Mouse (Mus musculus) intestine, embryonic 16.5 days (tissue): ENCODE data around the gene Timm8a2. TPM values are rescaled to one million over a fixed set of nuclear protein-coding genes. Genes with fewer than 3 reads are reported as not detected.

ENCODE experiments used
- ATAC-seq: fragments of 200-750 bp; cut with Nextera tagmentation; 2 replicates; pipeline ENCODE4 v1.8.0; 2017; ENCODE audit warnings: moderate TSS enrichment, moderate library complexity
- H3K27ac ChIP-seq: fragments of 300-500 bp; sonication (generic); 2 replicates; pipeline ENCODE4 v1.5.1; 2014; ENCODE audit warnings: mild to moderate bottlenecking, low read length
- H3K27me3 ChIP-seq: fragments of 300-500 bp; sonication (generic); replicated peaks from 2 replicates; pipeline ENCODE4 v1.6.1; 2014; ENCODE audit warnings: low read length, control low read depth, mixed read lengths; ENCODE audit not compliant: control insufficient read depth, insufficient read depth
- H3K36me3 ChIP-seq: fragments of 300-500 bp; sonication (generic); 2 replicates; pipeline ENCODE4 v1.6.1; 2014; ENCODE audit warnings: low read length, control low read depth; ENCODE audit not compliant: control insufficient read depth, insufficient read depth
- H3K4me1 ChIP-seq: fragments of 300-500 bp; sonication (generic); 2 replicates; pipeline ENCODE4 v1.6.1; 2014; ENCODE audit warnings: low read length, control low read depth, mixed read lengths; ENCODE audit not compliant: control insufficient read depth, insufficient read depth
- H3K4me2 ChIP-seq: fragments of 300-500 bp; sonication (generic); 2 replicates; pipeline ENCODE4 v1.6.1; 2014; ENCODE audit warnings: low read depth, low read length, control low read depth
- H3K4me3 ChIP-seq: fragments of 300-500 bp; sonication (generic); 2 replicates; pipeline ENCODE4 v1.5.1; 2014; ENCODE audit warnings: mild to moderate bottlenecking, low read length
- H3K9ac ChIP-seq: fragments of 300-500 bp; sonication (generic); 2 replicates; pipeline ENCODE4 v1.6.1; 2014; ENCODE audit warnings: low read depth, low read length
- H3K9me3 ChIP-seq: fragments of 300-500 bp; sonication (generic); 2 replicates; pipeline ENCODE4 v1.6.1; 2016; ENCODE audit warnings: low read length, control low read depth; ENCODE audit not compliant: control insufficient read depth
- WGBS: fragments of 180-500 bp; shearing (Covaris S2); extraction: QIAGEN DNeasy Blood & Tissue Kit; methylation state at CpG from one replicate; pipeline ENCODE4 v1.1.7; 2014; 5-methylcytosine and 5-hydroxymethylcytosine counted together
- polyA plus RNA-seq: library from polyadenylated mRNA; unstranded; fragments of >200 nt; fragmentation: Nextera tagmentation; extraction: Ambion mirVana; gene quantifications from 2 replicates; pipeline ENCODE4 v1.2.1, GENCODE M21; 2015

The Timm8a2 gene
- polyA plus RNA-seq, 1 experiment from 2014 or later, result not detected

DNA sequence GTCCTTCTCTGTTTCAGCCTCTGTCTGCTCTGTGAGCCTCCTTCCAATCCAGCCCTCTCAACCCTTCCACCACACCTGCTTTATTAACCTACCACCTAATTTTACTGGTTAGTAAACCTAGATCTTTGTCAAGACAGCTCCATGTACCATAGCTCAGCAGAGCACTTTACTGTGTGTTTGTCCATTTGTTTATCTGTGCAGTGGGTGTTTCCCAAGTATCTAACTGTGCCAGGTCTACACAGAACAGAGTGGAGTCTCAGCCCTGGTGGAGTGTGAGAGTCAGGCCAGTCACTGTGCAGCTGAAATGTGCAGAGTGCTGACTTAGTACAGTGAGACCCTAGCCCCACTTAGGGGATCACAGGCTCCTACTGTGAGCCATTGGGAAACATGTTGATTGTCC, 30.7 kb upstream of the Timm8a2 start:
- H3K4me3 ChIP-seq, result no peak overlapping the region
- no peaks in the 10 kb centered on the region for H3K36me3 ChIP-seq
- no peaks in the 10 kb centered on the region for H3K4me1 ChIP-seq
- H3K4me2 ChIP-seq, result no peak overlapping the region
- no peak for ATAC-seq
- H3K27ac ChIP-seq, result no peak overlapping the region
- H3K27me3 ChIP-seq, result no peaks in the 10 kb centered on the region
- no peaks in the 10 kb centered on the region for H3K9me3 ChIP-seq
- H3K9ac ChIP-seq, result no peak overlapping the region

DNA sequence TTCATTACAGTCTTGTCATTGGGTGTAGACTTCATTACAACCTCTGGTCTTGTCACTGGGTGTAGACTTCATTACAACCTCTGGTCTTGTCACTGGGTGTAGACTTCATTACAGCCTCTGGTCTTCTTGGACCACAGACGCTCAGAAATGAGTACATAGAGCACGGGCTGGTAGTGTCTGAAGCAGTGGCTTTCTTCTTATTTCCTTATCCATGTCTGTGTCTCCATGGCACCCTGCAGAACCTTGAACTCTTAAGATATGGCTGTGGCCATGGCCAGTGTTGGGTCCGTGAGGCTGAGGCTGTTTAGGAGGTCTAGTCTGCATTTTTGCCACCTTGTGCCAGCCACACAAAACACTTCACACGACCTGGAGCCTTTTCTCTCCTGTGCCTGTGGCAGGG, 26.2 kb upstream of the Timm8a2 start:
- peak; percentile 71 for ATAC-seq
- 72% methylated on average over 4 of the region's 4 CpGs for WGBS
- H3K36me3 ChIP-seq, result no peaks in the 10 kb centered on the region
- no peak overlapping the region for H3K4me3 ChIP-seq
- no peaks in the 10 kb centered on the region for H3K9me3 ChIP-seq
- H3K4me1 ChIP-seq, result peaks cover 7% of the 10 kb centered on the region
- H3K4me2 ChIP-seq, result no peak overlapping the region
- H3K9ac ChIP-seq, result no peak overlapping the region
- 0 out of 2 replicates have a peak overlapping the region, but pooled peaks have one; percentile 1 for H3K27ac ChIP-seq
- H3K27me3 ChIP-seq, result no peaks in the 10 kb centered on the region

DNA sequence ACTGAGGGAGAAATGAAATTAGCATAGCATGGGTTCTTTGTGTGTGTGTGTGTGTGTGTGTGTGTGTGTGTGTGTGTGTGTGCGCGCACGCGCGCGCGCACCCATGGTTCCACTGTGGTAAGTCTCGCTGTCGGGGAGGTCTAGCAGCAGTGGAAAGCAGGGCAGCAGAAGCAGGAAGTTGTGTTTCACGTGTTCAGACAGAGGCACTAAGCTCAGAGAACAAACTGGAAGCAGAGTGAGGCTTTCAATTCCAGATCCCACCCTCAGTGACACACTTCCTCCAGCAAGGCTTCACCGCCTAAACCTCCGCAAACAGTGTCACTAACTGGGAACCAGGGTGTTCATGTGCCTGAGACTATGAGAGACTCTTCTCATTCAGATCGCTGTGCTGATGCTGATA, 25.0 kb upstream of the Timm8a2 start:
- Histone ChIP-seq H3K36me3 (no peaks in the 10 kb centered on the region), H3K4me3 (no peak overlapping the region), H3K27me3 (no peaks in the 10 kb centered on the region), H3K27ac (no peak overlapping the region), H3K9me3 (no peaks in the 10 kb centered on the region), H3K9ac (no peak overlapping the region), H3K4me1 (peaks cover 7% of the 10 kb centered on the region), H3K4me2 (no peak overlapping the region)
- 82% methylated on average over 13 of the region's 13 CpGs for WGBS
- no peak for ATAC-seq

DNA sequence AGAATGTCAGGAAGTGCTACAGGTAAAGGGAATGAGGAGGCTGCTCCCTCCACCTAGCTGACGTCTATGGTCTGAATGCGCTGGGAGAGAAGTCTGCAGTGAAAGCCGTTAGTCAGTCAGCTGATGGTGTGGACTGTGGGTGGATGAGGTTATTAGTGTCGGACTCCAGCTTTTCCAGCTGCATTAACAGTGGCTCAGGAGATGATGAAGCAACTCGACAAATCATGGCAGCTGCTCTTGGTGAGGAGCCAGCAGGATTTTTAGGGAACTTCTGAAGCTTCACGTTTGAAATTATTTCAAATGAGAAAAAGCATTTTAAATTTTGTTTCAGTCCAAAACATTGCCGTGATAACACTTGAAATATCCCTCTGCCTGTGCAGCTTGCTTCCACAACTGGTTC, 24.2 kb upstream of the Timm8a2 start:
- H3K4me2 ChIP-seq, result no peak overlapping the region
- no peak overlapping the region for H3K9ac ChIP-seq
- peaks cover 7% of the 10 kb centered on the region for H3K4me1 ChIP-seq
- H3K4me3 ChIP-seq, result no peak overlapping the region
- no peaks in the 10 kb centered on the region for H3K9me3 ChIP-seq
- no peaks in the 10 kb centered on the region for H3K36me3 ChIP-seq
- 75% methylated on average over 7 of the region's 7 CpGs for WGBS
- H3K27me3 ChIP-seq, result no peaks in the 10 kb centered on the region
- ATAC-seq, result no peak
- H3K27ac ChIP-seq, result no peak overlapping the region

DNA sequence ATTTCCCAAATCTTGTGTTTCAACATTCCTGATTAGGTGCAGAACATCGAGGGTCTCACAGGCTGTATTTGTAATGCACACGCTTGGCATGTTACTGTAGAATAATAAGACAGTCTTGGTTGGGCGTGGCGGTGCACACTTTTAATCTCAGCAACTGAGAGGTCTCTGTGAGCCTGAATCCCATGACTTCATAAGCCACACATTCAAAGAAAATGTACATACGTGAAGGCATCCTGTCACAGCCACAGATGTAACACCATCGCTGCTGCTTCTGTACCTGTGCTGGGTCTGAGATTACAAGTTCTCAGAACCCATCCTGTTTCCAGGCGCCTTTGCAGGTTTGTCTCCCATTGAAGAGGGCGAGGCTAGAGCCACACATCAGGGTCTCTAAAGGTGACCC, 22.7 kb upstream of the Timm8a2 start:
- Histone ChIP-seq H3K9me3 (no peaks in the 10 kb centered on the region), H3K36me3 (no peaks in the 10 kb centered on the region), H3K4me1 (peaks cover 7% of the 10 kb centered on the region), H3K4me3 (no peak overlapping the region), H3K27ac (no peak overlapping the region), H3K9ac (no peak overlapping the region), H3K27me3 (no peaks in the 10 kb centered on the region), H3K4me2 (no peak overlapping the region)
- WGBS, result 93% methylated on average over 8 of the region's 8 CpGs
- ATAC-seq, result no peak

DNA sequence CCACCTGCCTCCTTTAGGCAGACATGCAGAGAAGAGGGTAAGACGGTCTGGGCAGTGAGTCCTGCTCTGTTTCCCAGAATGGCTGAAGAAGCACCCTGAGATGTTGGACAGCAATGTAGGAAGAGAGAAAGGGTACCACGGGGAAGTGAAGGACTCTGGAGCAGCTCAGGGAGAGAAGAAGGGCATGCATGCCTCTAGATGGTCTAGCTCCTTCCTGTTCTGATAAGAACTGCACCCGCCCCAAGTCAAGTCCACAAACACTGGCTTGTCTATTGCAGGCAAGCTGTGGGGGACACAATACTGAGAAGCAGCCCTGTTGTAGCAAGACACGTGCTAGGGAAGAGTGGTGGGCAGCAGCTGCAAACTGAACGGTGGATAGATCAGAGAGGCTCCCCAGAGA, 22.3 kb upstream of the Timm8a2 start:
- WGBS, result 58% methylated on average over 5 of the region's 5 CpGs
- Histone ChIP-seq H3K27me3 (no peaks in the 10 kb centered on the region), H3K9ac (no peak overlapping the region)

DNA sequence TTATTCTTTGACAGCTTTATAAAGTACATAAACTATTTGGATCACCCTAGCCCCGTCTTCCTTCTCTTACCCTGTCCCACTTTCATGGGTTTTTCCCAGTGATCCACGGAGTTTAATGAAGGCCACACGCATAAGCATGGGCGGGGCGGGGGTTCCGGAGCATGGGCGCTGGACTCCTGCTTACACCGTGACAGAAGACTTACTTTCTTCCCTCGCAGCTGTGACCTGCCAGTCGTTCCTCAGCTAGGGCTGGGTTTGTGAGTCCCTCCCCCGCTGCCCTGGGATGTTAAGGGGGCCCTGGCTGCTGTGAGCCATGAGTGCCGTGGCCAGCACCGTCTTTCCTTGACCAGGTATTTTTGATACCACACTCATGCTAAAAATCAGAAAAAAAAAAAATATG, 21.7 kb upstream of the Timm8a2 start:
- no peak overlapping the region for H3K9ac ChIP-seq
- H3K36me3 ChIP-seq, result no peaks in the 10 kb centered on the region
- no peak overlapping the region for H3K27ac ChIP-seq
- 71% methylated on average over 13 of the region's 13 CpGs for WGBS
- H3K4me1 ChIP-seq, result peaks cover 7% of the 10 kb centered on the region
- ATAC-seq, result no peak
- no peak overlapping the region for H3K4me3 ChIP-seq
- H3K9me3 ChIP-seq, result no peaks in the 10 kb centered on the region
- H3K4me2 ChIP-seq, result no peak overlapping the region
- no peaks in the 10 kb centered on the region for H3K27me3 ChIP-seq

More for the DNA sequence above, 22.3 kb upstream of the Timm8a2 start:
- 0 out of 2 replicates have a peak, but pooled peaks have one; percentile 30 for ATAC-seq
- H3K4me1 ChIP-seq, result peaks cover 7% of the 10 kb centered on the region
- no peak overlapping the region for H3K27ac ChIP-seq
- no peaks in the 10 kb centered on the region for H3K9me3 ChIP-seq
- no peak overlapping the region for H3K4me3 ChIP-seq
- H3K36me3 ChIP-seq, result no peaks in the 10 kb centered on the region
- H3K4me2 ChIP-seq, result no peak overlapping the region

DNA sequence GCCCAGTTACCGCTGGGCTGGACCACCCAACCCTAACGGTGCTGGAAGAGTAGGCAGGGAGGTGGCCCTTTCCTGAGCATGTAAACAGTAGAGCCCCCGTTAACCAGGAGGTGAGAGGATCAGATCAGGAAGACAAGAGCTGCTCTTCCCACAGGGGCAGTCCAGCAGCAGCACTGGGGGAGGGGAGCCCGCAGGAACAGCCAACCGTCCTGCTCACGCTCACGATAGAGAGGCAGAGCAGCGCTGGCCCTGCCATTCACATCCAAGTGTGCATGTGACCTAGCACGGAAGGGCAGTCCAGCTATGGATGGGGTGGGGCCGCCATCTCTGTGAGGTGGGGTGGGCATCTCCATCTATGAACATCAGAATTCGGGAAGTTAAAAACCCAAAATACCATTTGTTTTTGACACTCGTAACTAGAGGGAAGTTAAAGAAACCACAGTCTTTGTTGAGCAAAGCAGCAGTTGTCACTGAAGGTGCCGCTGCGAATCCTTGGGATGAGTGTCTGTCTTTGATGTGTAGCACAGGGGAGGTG, 21.0 kb upstream of the Timm8a2 start:
- Histone ChIP-seq H3K4me1 (peaks cover 7% of the 10 kb centered on the region), H3K4me2 (no peak overlapping the region), H3K27me3 (no peaks in the 10 kb centered on the region), H3K36me3 (no peaks in the 10 kb centered on the region), H3K27ac (no peak overlapping the region), H3K4me3 (no peak overlapping the region), H3K9me3 (no peaks in the 10 kb centered on the region), H3K9ac (no peak overlapping the region)
- ATAC-seq, result no peak
- WGBS, result 70% methylated on average over 14 of the region's 14 CpGs

DNA sequence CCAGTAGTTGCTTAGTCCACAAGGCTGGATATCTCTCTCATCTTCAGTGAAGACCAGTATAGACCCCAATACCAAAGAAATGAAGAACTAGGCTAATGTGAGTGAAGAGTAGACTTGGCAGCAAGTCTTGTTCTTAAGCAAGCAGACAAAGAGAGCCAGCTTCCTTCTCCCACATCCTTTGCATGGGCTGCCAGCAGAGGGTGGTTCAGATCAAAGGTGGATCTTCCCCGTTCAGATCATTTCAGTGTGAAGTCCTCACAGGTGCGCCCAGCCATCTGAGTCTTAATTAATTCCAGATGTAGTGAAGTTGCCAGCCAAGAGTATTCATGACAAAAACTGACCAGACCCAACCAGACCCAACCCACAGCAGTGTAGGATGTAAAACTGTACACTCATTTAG, 16.5 kb upstream of the Timm8a2 start:
- peaks cover 6% of the 10 kb centered on the region; the same call in 1 of the 2 replicates for H3K36me3 ChIP-seq
- 84% methylated on average over 2 of the region's 2 CpGs for WGBS
- no peaks in the 10 kb centered on the region for H3K9me3 ChIP-seq
- H3K27me3 ChIP-seq, result no peaks in the 10 kb centered on the region
- H3K9ac ChIP-seq, result no peak overlapping the region
- H3K27ac ChIP-seq, result no peak overlapping the region
- no peak for ATAC-seq
- H3K4me1 ChIP-seq, result no peaks in the 10 kb centered on the region
- H3K4me3 ChIP-seq, result no peak overlapping the region
- H3K4me2 ChIP-seq, result no peak overlapping the region

DNA sequence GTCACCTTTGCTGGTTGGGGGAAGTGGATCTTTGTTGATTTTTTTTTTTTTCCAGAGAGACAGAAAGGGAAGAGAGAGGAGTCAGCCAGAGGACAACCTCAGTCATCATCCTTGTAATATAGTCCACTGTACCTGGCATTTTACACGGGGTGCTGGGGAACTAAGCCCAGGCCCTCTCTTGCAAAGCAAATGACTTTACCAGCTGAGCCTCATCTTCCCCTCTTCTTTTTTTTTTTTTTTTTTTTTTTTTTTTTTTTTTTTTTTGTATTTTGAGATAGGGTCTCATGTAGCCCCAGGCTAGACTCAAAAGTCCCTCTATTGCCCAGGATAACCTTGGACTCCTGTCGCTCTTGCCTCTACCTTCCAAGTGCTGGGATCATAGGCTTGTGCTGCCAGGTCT, 15.1 kb upstream of the Timm8a2 start:
- peaks cover 6% of the 10 kb centered on the region; the same call in 1 of the 2 replicates for H3K36me3 ChIP-seq
- no peak overlapping the region for H3K4me3 ChIP-seq
- 93% methylated on average over 2 of the region's 2 CpGs for WGBS
- ATAC-seq, result no peak
- H3K9me3 ChIP-seq, result no peaks in the 10 kb centered on the region
- H3K4me1 ChIP-seq, result no peaks in the 10 kb centered on the region
- no peak overlapping the region for H3K27ac ChIP-seq
- H3K9ac ChIP-seq, result no peak overlapping the region
- H3K4me2 ChIP-seq, result no peak overlapping the region
- H3K27me3 ChIP-seq, result no peaks in the 10 kb centered on the region
